Mouse (Mus musculus) liver, embryonic 15.5 days (tissue): ENCODE data around the gene Usp39. TPM values are rescaled to one million over a fixed set of nuclear protein-coding genes. Genes with fewer than 3 reads are reported as not detected.

Source experiments
- ATAC-seq: fragments of 200-750 bp; cut with Nextera tagmentation; 2 replicates; pipeline ENCODE4 v1.8.0; 2017; ENCODE audit warnings: moderate number of reproducible peaks, mild to moderate bottlenecking, moderate library complexity; ENCODE audit not compliant: insufficient read depth
- H3K27ac ChIP-seq: fragments of 300-500 bp; sonication (generic); replicated peaks from 2 replicates; pipeline ENCODE4 v1.5.1; 2015; ENCODE audit warnings: mild to moderate bottlenecking, inconsistent platforms
- H3K27me3 ChIP-seq: fragments of 300-500 bp; sonication (generic); 2 replicates; pipeline ENCODE4 v1.6.1; 2015; ENCODE audit warnings: mild to moderate bottlenecking, inconsistent platforms
- H3K36me3 ChIP-seq: fragments of 300-500 bp; sonication (generic); replicated peaks from 2 replicates; pipeline ENCODE4 v1.6.1; 2015; ENCODE audit warnings: moderate library complexity, mild to moderate bottlenecking, inconsistent platforms
- H3K4me1 ChIP-seq: fragments of 300-500 bp; sonication (generic); replicated peaks from 2 replicates; pipeline ENCODE4 v1.6.1; 2015; ENCODE audit warnings: inconsistent platforms
- H3K4me2 ChIP-seq: fragments of 300-500 bp; sonication (generic); 2 replicates; pipeline ENCODE4 v1.6.1; 2015; ENCODE audit warnings: moderate library complexity, mild to moderate bottlenecking, inconsistent platforms
- H3K4me3 ChIP-seq: fragments of 300-500 bp; sonication (generic); replicated peaks from 2 replicates; pipeline ENCODE4 v1.5.1; 2015; ENCODE audit warnings: mild to moderate bottlenecking, inconsistent platforms
- H3K9ac ChIP-seq: fragments of 300-500 bp; sonication (generic); 2 replicates; pipeline ENCODE4 v1.6.1; 2015; ENCODE audit warnings: moderate library complexity, mild to moderate bottlenecking, inconsistent platforms
- H3K9me3 ChIP-seq: fragments of 300-500 bp; sonication (generic); replicated peaks from 2 replicates; pipeline ENCODE4 v1.6.1; 2016; ENCODE audit warnings: inconsistent platforms
- WGBS: fragments of 180-500 bp; shearing (Covaris S2); methylation state at CpG from one replicate; pipeline ENCODE4 v1.1.7; 2015; ENCODE audit warnings: mixed read lengths; ENCODE audit not compliant: insufficient replicate concordance; 5-methylcytosine and 5-hydroxymethylcytosine counted together
- polyA plus RNA-seq: library from polyadenylated mRNA; unstranded; fragments of >200 nt; fragmentation: Nextera tagmentation; extraction: Ambion mirVana; gene quantifications from 2 replicates; pipeline ENCODE4 v1.2.1, GENCODE M21; 2015

Usp39 gene
- polyA plus RNA-seq, 1 experiment from 2014 or later = 38.7 TPM

- no peak overlapping the region for H3K9ac ChIP-seq
- H3K4me2 ChIP-seq = no peak overlapping the region
- H3K4me1 ChIP-seq = peaks cover 8% of the 10 kb centered on the region
- H3K4me3 ChIP-seq = no peak overlapping the region
- H3K27me3 ChIP-seq = peaks cover 40% of the 10 kb centered on the region
- peak; percentile 69 for ATAC-seq
- peak overlapping the region; percentile 69 for H3K27ac ChIP-seq
- H3K9me3 ChIP-seq = no peaks in the 10 kb centered on the region
- WGBS = 23% methylated on average over 12 of the region's 12 CpGs
- no peaks in the 10 kb centered on the region for H3K36me3 ChIP-seq
Measured at GRCm38 (mm10) chr6:72292972-72293651, 51.9 kb downstream of the Usp39 start.

- no peaks in the 10 kb centered on the region for H3K36me3 ChIP-seq
- 70% methylated on average over 3 of the region's 3 CpGs for WGBS
- H3K9me3 ChIP-seq = no peaks in the 10 kb centered on the region
- peaks cover 11% of the 10 kb centered on the region for H3K4me1 ChIP-seq
- no peak overlapping the region for H3K9ac ChIP-seq
- H3K4me2 ChIP-seq = no peak overlapping the region
- H3K27ac ChIP-seq = no peak overlapping the region; the same call in 1 of the 2 replicates
- ATAC-seq = no peak
- peaks cover 48% of the 10 kb centered on the region for H3K27me3 ChIP-seq
- H3K4me3 ChIP-seq = no peak overlapping the region
Measured at GRCm38 (mm10) chr6:72289484-72289883, 55.5 kb downstream of the Usp39 start.

- Histone ChIP-seq H3K27me3 (peaks cover 22% of the 10 kb centered on the region), H3K4me1 (peaks cover 42% of the 10 kb centered on the region), H3K9me3 (no peaks in the 10 kb centered on the region), H3K4me2 (no peak overlapping the region), H3K27ac (no peak overlapping the region), H3K4me3 (no peak overlapping the region), H3K36me3 (no peaks in the 10 kb centered on the region), H3K9ac (no peak overlapping the region)
- WGBS = 23% methylated on average over 4 of the region's 4 CpGs
- ATAC-seq = no peak
Measured at GRCm38 (mm10) chr6:72283914-72284313, 61.1 kb downstream of the Usp39 start.

- Histone ChIP-seq H3K27me3 (no peaks in the 10 kb centered on the region; the same call in 1 of the 2 replicates), H3K9ac (peak overlapping the region; percentile 44), H3K9me3 (0 out of 2 replicates have a peak, but pooled peaks cover 3% of the 10 kb centered on the region), H3K4me2 (peak overlapping the region; percentile 62), H3K36me3 (no peaks in the 10 kb centered on the region), H3K4me3 (no peak overlapping the region), H3K27ac (peak overlapping the region; percentile 95), H3K4me1 (peaks cover 64% of the 10 kb centered on the region)
- 24% methylated on average over 7 of the region's 7 CpGs for WGBS
- peak; percentile 66 for ATAC-seq
Measured at GRCm38 (mm10) chr6:72280410-72280998, 64.5 kb downstream of the Usp39 start.

- 0 out of 2 replicates have a peak, but pooled peaks cover 3% of the 10 kb centered on the region for H3K9me3 ChIP-seq
- no peaks in the 10 kb centered on the region for H3K36me3 ChIP-seq
- H3K9ac ChIP-seq = peak overlapping the region; percentile 47
- peak overlapping the region; percentile 15; the same call in 1 of the 2 replicates for H3K4me3 ChIP-seq
- WGBS = 18% methylated on average over 7 of the region's 7 CpGs
- peak; percentile 89 for ATAC-seq
- H3K27ac ChIP-seq = peak overlapping the region; percentile 95
- H3K4me2 ChIP-seq = peak overlapping the region; percentile 62
- peaks cover 71% of the 10 kb centered on the region for H3K4me1 ChIP-seq
- H3K27me3 ChIP-seq = no peaks in the 10 kb centered on the region
Measured at GRCm38 (mm10) chr6:72279505-72279904, 65.5 kb downstream of the Usp39 start.

- H3K27ac ChIP-seq = peak overlapping the region; percentile 95
- peak overlapping the region; percentile 47 for H3K9ac ChIP-seq
- H3K4me1 ChIP-seq = peaks cover 74% of the 10 kb centered on the region
- H3K9me3 ChIP-seq = 0 out of 2 replicates have a peak, but pooled peaks cover 3% of the 10 kb centered on the region
- H3K36me3 ChIP-seq = no peaks in the 10 kb centered on the region
- H3K4me2 ChIP-seq = peak overlapping the region; percentile 62
- H3K27me3 ChIP-seq = no peaks in the 10 kb centered on the region
- WGBS = 28% methylated on average over 4 of the region's 4 CpGs
- no peak overlapping the region for H3K4me3 ChIP-seq
- ATAC-seq = peak; percentile 26; the same call in 1 of the 2 replicates
Measured at GRCm38 (mm10) chr6:72278835-72279234, 66.1 kb downstream of the Usp39 start.

GRCm38 (mm10) chr6:72277508-72278166 lies 67.3 kb downstream of the Usp39 start:
- no peak overlapping the region for H3K4me2 ChIP-seq
- WGBS = 33% methylated on average over 9 of the region's 9 CpGs
- ATAC-seq = no peak
- peaks cover 85% of the 10 kb centered on the region for H3K4me1 ChIP-seq
- H3K9me3 ChIP-seq = 0 out of 2 replicates have a peak, but pooled peaks cover 3% of the 10 kb centered on the region
- peak overlapping the region; percentile 95 for H3K27ac ChIP-seq
- peak overlapping the region; percentile 29 for H3K9ac ChIP-seq
- no peak overlapping the region for H3K4me3 ChIP-seq
- H3K27me3 ChIP-seq = no peaks in the 10 kb centered on the region
- no peaks in the 10 kb centered on the region for H3K36me3 ChIP-seq

- H3K4me3 ChIP-seq = no peak overlapping the region
- H3K4me1 ChIP-seq = peaks cover 86% of the 10 kb centered on the region
- H3K4me2 ChIP-seq = no peak overlapping the region
- H3K9ac ChIP-seq = 0 out of 2 replicates have a peak overlapping the region, but pooled peaks have one; percentile 29
- peak overlapping the region; percentile 95 for H3K27ac ChIP-seq
- 0 out of 2 replicates have a peak, but pooled peaks cover 3% of the 10 kb centered on the region for H3K9me3 ChIP-seq
- WGBS = 65% methylated on average over 13 of the region's 13 CpGs
- ATAC-seq = no peak
- no peaks in the 10 kb centered on the region for H3K27me3 ChIP-seq
- H3K36me3 ChIP-seq = no peaks in the 10 kb centered on the region
Measured at GRCm38 (mm10) chr6:72276972-72277441, 68.0 kb downstream of the Usp39 start.

- Histone ChIP-seq H3K27ac (0 out of 2 replicates have a peak overlapping the region, but pooled peaks have one; percentile 95), H3K4me1 (peaks cover 86% of the 10 kb centered on the region), H3K4me3 (no peak overlapping the region), H3K9me3 (0 out of 2 replicates have a peak, but pooled peaks cover 3% of the 10 kb centered on the region), H3K4me2 (no peak overlapping the region), H3K27me3 (no peaks in the 10 kb centered on the region), H3K9ac (no peak overlapping the region), H3K36me3 (no peaks in the 10 kb centered on the region)
- ATAC-seq = no peak
- WGBS = 91% methylated on average over 6 of the region's 6 CpGs
Measured at GRCm38 (mm10) chr6:72276141-72276540, 68.8 kb downstream of the Usp39 start.

GRCm38 (mm10) chr6:72275527-72275926 lies 69.5 kb downstream of the Usp39 start:
- H3K4me3 ChIP-seq = no peak overlapping the region
- H3K9me3 ChIP-seq = 0 out of 2 replicates have a peak, but pooled peaks cover 3% of the 10 kb centered on the region
- H3K4me1 ChIP-seq = peaks cover 84% of the 10 kb centered on the region
- H3K9ac ChIP-seq = no peak overlapping the region
- H3K27me3 ChIP-seq = no peaks in the 10 kb centered on the region
- H3K36me3 ChIP-seq = no peaks in the 10 kb centered on the region
- H3K4me2 ChIP-seq = no peak overlapping the region
- no peak for ATAC-seq
- peak overlapping the region; percentile 89 for H3K27ac ChIP-seq
- 24% methylated on average over 4 of the region's 4 CpGs for WGBS

- H3K9ac ChIP-seq = peak overlapping the region; percentile 54
- WGBS = 46% methylated on average over 6 of the region's 6 CpGs
- peak; percentile 76 for ATAC-seq
Measured at GRCm38 (mm10) chr6:72273153-72273552, 71.8 kb downstream of the Usp39 start.

More at GRCm38 (mm10) chr6:72273153-72273552, 71.8 kb downstream of the Usp39 start:
- peaks cover 64% of the 10 kb centered on the region for H3K4me1 ChIP-seq
- no peaks in the 10 kb centered on the region for H3K36me3 ChIP-seq
- H3K4me3 ChIP-seq = peak overlapping the region; percentile 20
- peak overlapping the region; percentile 89 for H3K27ac ChIP-seq
- peak overlapping the region; percentile 68 for H3K4me2 ChIP-seq
- peaks cover 11% of the 10 kb centered on the region for H3K27me3 ChIP-seq
- H3K9me3 ChIP-seq = 0 out of 2 replicates have a peak, but pooled peaks cover 3% of the 10 kb centered on the region
